Mouse (Mus musculus) liver, embryonic 15.5 days (tissue): ENCODE measurements around the gene Fas. TPM values are rescaled to one million over a fixed set of nuclear protein-coding genes. Genes with fewer than 3 reads are reported as not detected.
A peak's percentile ranks its signal among the peaks of the same experiment; 100 is the strongest.

Source experiments
- ATAC-seq: fragments of 200-750 bp; cut with Nextera tagmentation; 2 replicates; pipeline ENCODE4 v1.8.0; 2017; ENCODE audit warnings: moderate number of reproducible peaks, mild to moderate bottlenecking, moderate library complexity; ENCODE audit not compliant: insufficient read depth
- H3K27ac ChIP-seq: fragments of 300-500 bp; sonication (generic); replicated peaks from 2 replicates; pipeline ENCODE4 v1.5.1; 2015; ENCODE audit warnings: mild to moderate bottlenecking, inconsistent platforms
- H3K27me3 ChIP-seq: fragments of 300-500 bp; sonication (generic); 2 replicates; pipeline ENCODE4 v1.6.1; 2015; ENCODE audit warnings: mild to moderate bottlenecking, inconsistent platforms
- H3K36me3 ChIP-seq: fragments of 300-500 bp; sonication (generic); replicated peaks from 2 replicates; pipeline ENCODE4 v1.6.1; 2015; ENCODE audit warnings: moderate library complexity, mild to moderate bottlenecking, inconsistent platforms
- H3K4me1 ChIP-seq: fragments of 300-500 bp; sonication (generic); replicated peaks from 2 replicates; pipeline ENCODE4 v1.6.1; 2015; ENCODE audit warnings: inconsistent platforms
- H3K4me2 ChIP-seq: fragments of 300-500 bp; sonication (generic); 2 replicates; pipeline ENCODE4 v1.6.1; 2015; ENCODE audit warnings: moderate library complexity, mild to moderate bottlenecking, inconsistent platforms
- H3K4me3 ChIP-seq: fragments of 300-500 bp; sonication (generic); replicated peaks from 2 replicates; pipeline ENCODE4 v1.5.1; 2015; ENCODE audit warnings: mild to moderate bottlenecking, inconsistent platforms
- H3K9ac ChIP-seq: fragments of 300-500 bp; sonication (generic); 2 replicates; pipeline ENCODE4 v1.6.1; 2015; ENCODE audit warnings: moderate library complexity, mild to moderate bottlenecking, inconsistent platforms
- H3K9me3 ChIP-seq: fragments of 300-500 bp; sonication (generic); replicated peaks from 2 replicates; pipeline ENCODE4 v1.6.1; 2016; ENCODE audit warnings: inconsistent platforms
- WGBS: fragments of 180-500 bp; shearing (Covaris S2); methylation state at CpG from one replicate; pipeline ENCODE4 v1.1.7; 2015; ENCODE audit warnings: mixed read lengths; ENCODE audit not compliant: insufficient replicate concordance; 5-methylcytosine and 5-hydroxymethylcytosine counted together
- polyA plus RNA-seq: library from polyadenylated mRNA; unstranded; fragments of >200 nt; fragmentation: Nextera tagmentation; extraction: Ambion mirVana; gene quantifications from 2 replicates; pipeline ENCODE4 v1.2.1, GENCODE M21; 2015

Fas gene
- polyA plus RNA-seq, 1 experiment from 2014 or later = 4.6 TPM

GRCm38 (mm10) chr19:34256149-34256548 is 34.3 kb upstream of the Fas start:
- Histone ChIP-seq H3K27ac (no peak overlapping the region), H3K9me3 (no peaks in the 10 kb centered on the region), H3K4me1 (no peaks in the 10 kb centered on the region), H3K9ac (no peak overlapping the region), H3K4me2 (no peak overlapping the region), H3K4me3 (no peak overlapping the region), H3K27me3 (no peaks in the 10 kb centered on the region), H3K36me3 (no peaks in the 10 kb centered on the region)
- ATAC-seq = no peak
- WGBS = 66% methylated on average over 5 of the region's 5 CpGs

- ATAC-seq = no peak
- WGBS = 62% methylated on average over 2 of the region's 2 CpGs
Observed at GRCm38 (mm10) chr19:34256936-34257335, 33.5 kb upstream of the Fas start.

GRCm38 (mm10) chr19:34262273-34262974 is 28.0 kb upstream of the Fas start:
- H3K9me3 ChIP-seq = no peaks in the 10 kb centered on the region
- H3K9ac ChIP-seq = no peak overlapping the region
- no peak overlapping the region for H3K4me2 ChIP-seq
- H3K4me3 ChIP-seq = no peak overlapping the region
- WGBS = 59% methylated on average over 2 of the region's 2 CpGs
- ATAC-seq = no peak
- H3K36me3 ChIP-seq = no peaks in the 10 kb centered on the region
- no peaks in the 10 kb centered on the region for H3K27me3 ChIP-seq
- H3K27ac ChIP-seq = no peak overlapping the region
- H3K4me1 ChIP-seq = no peaks in the 10 kb centered on the region

More at GRCm38 (mm10) chr19:34256936-34257335, 33.5 kb upstream of the Fas start:
- no peaks in the 10 kb centered on the region for H3K4me1 ChIP-seq
- no peak overlapping the region for H3K4me2 ChIP-seq
- no peaks in the 10 kb centered on the region for H3K27me3 ChIP-seq
- H3K9me3 ChIP-seq = no peaks in the 10 kb centered on the region
- H3K4me3 ChIP-seq = no peak overlapping the region
- H3K9ac ChIP-seq = no peak overlapping the region
- no peak overlapping the region for H3K27ac ChIP-seq
- no peaks in the 10 kb centered on the region for H3K36me3 ChIP-seq

GRCm38 (mm10) chr19:34265604-34266193 is 24.8 kb upstream of the Fas start:
- Histone ChIP-seq H3K9me3 (no peaks in the 10 kb centered on the region), H3K4me2 (no peak overlapping the region), H3K4me3 (no peak overlapping the region), H3K4me1 (no peaks in the 10 kb centered on the region), H3K27ac (no peak overlapping the region), H3K36me3 (no peaks in the 10 kb centered on the region), H3K9ac (no peak overlapping the region), H3K27me3 (no peaks in the 10 kb centered on the region)
- WGBS = 66% methylated on average over 5 of the region's 5 CpGs
- ATAC-seq = no peak

- no peak overlapping the region for H3K4me2 ChIP-seq
- ATAC-seq = no peak
- no peaks in the 10 kb centered on the region for H3K9me3 ChIP-seq
- H3K4me3 ChIP-seq = no peak overlapping the region
- no peak overlapping the region for H3K9ac ChIP-seq
- H3K27ac ChIP-seq = no peak overlapping the region
- 43% methylated on average over 1 of the region's 1 CpGs for WGBS
- no peaks in the 10 kb centered on the region for H3K4me1 ChIP-seq
- H3K36me3 ChIP-seq = no peaks in the 10 kb centered on the region
- H3K27me3 ChIP-seq = no peaks in the 10 kb centered on the region
Observed at GRCm38 (mm10) chr19:34268991-34269390, 21.5 kb upstream of the Fas start.

- Histone ChIP-seq H3K4me3 (no peak overlapping the region), H3K4me1 (no peaks in the 10 kb centered on the region), H3K27me3 (no peaks in the 10 kb centered on the region), H3K4me2 (no peak overlapping the region), H3K27ac (no peak overlapping the region), H3K9ac (no peak overlapping the region), H3K9me3 (no peaks in the 10 kb centered on the region), H3K36me3 (no peaks in the 10 kb centered on the region)
- ATAC-seq = no peak
- 61% methylated on average over 11 of the region's 11 CpGs for WGBS
Observed at GRCm38 (mm10) chr19:34270106-34270726, 20.2 kb upstream of the Fas start.

- ATAC-seq = no peak
- H3K4me3 ChIP-seq = no peak overlapping the region
- no peaks in the 10 kb centered on the region for H3K4me1 ChIP-seq
- H3K36me3 ChIP-seq = no peaks in the 10 kb centered on the region
- no peak overlapping the region for H3K27ac ChIP-seq
- no peaks in the 10 kb centered on the region for H3K9me3 ChIP-seq
- H3K4me2 ChIP-seq = no peak overlapping the region
- WGBS = 81% methylated on average over 13 of the region's 13 CpGs
- no peak overlapping the region for H3K9ac ChIP-seq
- no peaks in the 10 kb centered on the region for H3K27me3 ChIP-seq
Observed at GRCm38 (mm10) chr19:34270824-34271464, 19.5 kb upstream of the Fas start.

GRCm38 (mm10) chr19:34273073-34273472 is 17.4 kb upstream of the Fas start:
- WGBS = 69% methylated on average over 1 of the region's 1 CpGs
- Histone ChIP-seq H3K9ac (no peak overlapping the region), H3K27ac (no peak overlapping the region), H3K9me3 (no peaks in the 10 kb centered on the region), H3K27me3 (no peaks in the 10 kb centered on the region), H3K4me3 (no peak overlapping the region), H3K36me3 (no peaks in the 10 kb centered on the region), H3K4me2 (no peak overlapping the region), H3K4me1 (no peaks in the 10 kb centered on the region)
- ATAC-seq = no peak

- ATAC-seq = no peak
- no peak overlapping the region for H3K27ac ChIP-seq
- no peaks in the 10 kb centered on the region for H3K9me3 ChIP-seq
- no peak overlapping the region for H3K4me2 ChIP-seq
- H3K27me3 ChIP-seq = no peaks in the 10 kb centered on the region
- 74% methylated on average over 3 of the region's 3 CpGs for WGBS
- no peak overlapping the region for H3K9ac ChIP-seq
- no peaks in the 10 kb centered on the region for H3K36me3 ChIP-seq
- no peak overlapping the region for H3K4me3 ChIP-seq
- no peaks in the 10 kb centered on the region for H3K4me1 ChIP-seq
Observed at GRCm38 (mm10) chr19:34278078-34278477, 12.4 kb upstream of the Fas start.

GRCm38 (mm10) chr19:34283614-34284013 is 6.9 kb upstream of the Fas start:
- Histone ChIP-seq H3K4me3 (no peak overlapping the region), H3K4me2 (no peak overlapping the region), H3K9me3 (no peaks in the 10 kb centered on the region), H3K4me1 (no peaks in the 10 kb centered on the region), H3K27ac (no peak overlapping the region), H3K36me3 (no peaks in the 10 kb centered on the region), H3K27me3 (no peaks in the 10 kb centered on the region), H3K9ac (no peak overlapping the region)
- 43% methylated on average over 6 of the region's 6 CpGs for WGBS
- no peak for ATAC-seq

GRCm38 (mm10) chr19:34284383-34284782 is 6.1 kb upstream of the Fas start:
- H3K9me3 ChIP-seq = no peaks in the 10 kb centered on the region
- H3K9ac ChIP-seq = no peak overlapping the region
- no peaks in the 10 kb centered on the region for H3K27me3 ChIP-seq
- WGBS = 40% methylated on average over 10 of the region's 10 CpGs
- H3K27ac ChIP-seq = no peak overlapping the region
- no peaks in the 10 kb centered on the region for H3K4me1 ChIP-seq
- no peak overlapping the region for H3K4me3 ChIP-seq
- ATAC-seq = no peak
- H3K36me3 ChIP-seq = no peaks in the 10 kb centered on the region
- H3K4me2 ChIP-seq = peak overlapping the region; percentile 20
